Mouse (Mus musculus): ENCODE measurements at regions not wholly inside any gene's neighbourhood (a gene's known extent, or its start where the extent isn't known, plus 50 kb on each side); places are given as distances from the start of the nearest gene placed in this dataset.

DNA sequence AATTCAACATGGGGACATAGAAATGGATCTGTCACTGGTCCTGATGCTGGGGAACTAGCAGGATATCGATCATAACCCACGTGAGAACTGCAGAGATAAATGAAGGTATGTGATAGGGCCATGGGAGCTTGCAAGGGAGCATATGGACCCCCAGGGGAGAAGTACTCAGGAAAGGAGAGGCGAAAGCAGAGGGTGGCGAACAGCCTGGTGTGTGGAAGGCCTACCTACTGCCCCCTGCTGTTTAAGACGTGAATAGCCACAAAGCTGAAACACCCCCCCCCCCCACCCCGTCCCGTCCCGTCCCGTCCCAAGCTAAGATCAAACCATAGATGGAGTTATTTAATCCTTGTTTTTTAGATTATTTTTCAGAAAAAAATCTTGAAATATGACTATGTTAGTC is 50.9 kb upstream of the Cplx2 start:
- Histone ChIP-seq H3K36me3 (no peaks in the 10 kb centered on the region), H3K4me2 (no peak overlapping the region), H3K27ac (ENCODE audit: poor library complexity, severe bottlenecking) (no peak overlapping the region), H3K4me1 (replicated peaks) (no peaks in the 10 kb centered on the region), H3K27me3 (replicated peaks) (0 out of 2 replicates have a peak, but pooled peaks cover 11% of the 10 kb centered on the region), H3K9ac (no peak overlapping the region), H3K9me3 (replicated peaks) (no peaks in the 10 kb centered on the region), H3K4me3 (no peak overlapping the region)
- no peak for ATAC-seq (ENCODE audit: insufficient number of reproducible peaks, low FRiP score)
- 49% methylated on average over 9 of the region's 9 CpGs for WGBS

DNA sequence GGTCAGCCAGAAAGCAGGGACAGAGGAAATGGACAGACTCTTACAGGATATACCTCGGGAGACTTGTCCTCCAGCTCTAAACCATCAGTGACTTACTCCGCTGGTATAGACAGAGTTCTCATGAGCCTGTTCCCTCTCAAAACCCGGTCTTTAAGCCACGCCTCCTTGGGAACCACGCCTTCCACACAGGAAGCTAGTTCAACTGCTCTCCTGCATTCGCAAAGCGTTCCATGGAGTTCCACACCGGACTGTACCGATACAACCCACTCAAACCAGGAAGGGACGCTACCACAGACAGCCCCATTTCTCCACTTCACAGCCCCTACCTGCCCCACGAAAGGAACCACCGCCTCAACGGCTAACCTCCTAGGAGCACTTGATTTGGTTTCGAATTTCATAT is 50.1 kb upstream of the Cplx2 start:
- WGBS: 69% methylated on average over 14 of the region's 14 CpGs
- 0 out of 2 replicates have a peak, but pooled peaks cover 11% of the 10 kb centered on the region for H3K27me3 ChIP-seq (replicated peaks)
- H3K4me1 ChIP-seq (replicated peaks): no peaks in the 10 kb centered on the region
- H3K4me3 ChIP-seq: no peak overlapping the region
- no peak overlapping the region for H3K9ac ChIP-seq
- no peak for ATAC-seq (ENCODE audit: insufficient number of reproducible peaks, low FRiP score)
- H3K4me2 ChIP-seq: no peak overlapping the region
- no peaks in the 10 kb centered on the region for H3K9me3 ChIP-seq (replicated peaks)
- no peak overlapping the region for H3K27ac ChIP-seq (ENCODE audit: poor library complexity, severe bottlenecking)
- H3K36me3 ChIP-seq: no peaks in the 10 kb centered on the region
